Mouse (Mus musculus) inflammation-experienced regulatory T-cells, adult 16 weeks (primary cell): ENCODE data around the gene Cactin. TPM values are rescaled to one million over a fixed set of nuclear protein-coding genes. Genes with fewer than 3 reads are reported as not detected.

Experiments
- polyA plus RNA-seq: library from polyadenylated mRNA; unstranded; fragments of 100-300 nt; shearing (Covaris generic); gene quantifications from one replicate; pipeline ENCODE4 v1.2.1, GENCODE M21; 2017

The Cactin gene
- polyA plus RNA-seq = 39.4 TPM

DNA sequence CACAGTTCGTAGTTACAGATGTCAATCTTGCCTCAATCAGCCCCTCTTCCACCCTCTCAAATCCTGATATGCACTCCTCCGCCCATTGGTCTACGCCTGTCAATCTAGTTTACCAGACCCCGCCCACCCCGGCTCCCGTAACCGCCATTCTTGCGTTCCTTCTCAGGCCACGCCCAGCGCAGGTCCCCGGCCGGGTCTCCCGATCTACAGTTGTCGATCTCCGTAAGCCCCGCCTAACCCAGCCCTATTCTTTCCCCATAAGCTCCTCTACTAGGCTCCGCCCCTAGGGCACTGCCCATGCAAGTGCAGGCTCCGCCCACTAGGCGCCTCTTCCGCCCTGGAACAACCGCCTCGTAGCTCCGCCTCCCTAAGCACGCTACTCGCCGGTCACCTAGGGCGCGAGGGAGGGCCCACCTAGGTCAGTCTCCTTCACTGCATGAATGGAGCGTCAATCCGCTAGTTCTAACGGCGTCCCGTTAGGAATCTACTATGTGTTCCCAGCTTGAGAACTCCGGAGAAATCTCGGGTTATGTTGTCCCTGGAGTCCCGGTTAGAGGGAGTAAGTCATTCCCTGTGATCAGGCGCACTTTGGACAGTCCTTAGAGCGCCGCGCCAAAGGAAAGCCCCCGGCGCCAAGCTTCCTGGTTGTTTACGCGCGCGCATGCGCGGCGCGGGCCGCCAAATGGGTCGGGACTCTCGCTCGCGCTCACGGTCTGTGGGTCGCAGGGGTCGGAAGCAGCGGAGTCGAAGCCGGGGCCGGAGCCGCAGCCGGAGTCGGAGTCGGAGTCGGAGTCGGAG is at the start of gene Cactin:
TSS of gene Cactin (plus strand) at position 554 of the 798 bp plus-strand sequence.

DNA sequence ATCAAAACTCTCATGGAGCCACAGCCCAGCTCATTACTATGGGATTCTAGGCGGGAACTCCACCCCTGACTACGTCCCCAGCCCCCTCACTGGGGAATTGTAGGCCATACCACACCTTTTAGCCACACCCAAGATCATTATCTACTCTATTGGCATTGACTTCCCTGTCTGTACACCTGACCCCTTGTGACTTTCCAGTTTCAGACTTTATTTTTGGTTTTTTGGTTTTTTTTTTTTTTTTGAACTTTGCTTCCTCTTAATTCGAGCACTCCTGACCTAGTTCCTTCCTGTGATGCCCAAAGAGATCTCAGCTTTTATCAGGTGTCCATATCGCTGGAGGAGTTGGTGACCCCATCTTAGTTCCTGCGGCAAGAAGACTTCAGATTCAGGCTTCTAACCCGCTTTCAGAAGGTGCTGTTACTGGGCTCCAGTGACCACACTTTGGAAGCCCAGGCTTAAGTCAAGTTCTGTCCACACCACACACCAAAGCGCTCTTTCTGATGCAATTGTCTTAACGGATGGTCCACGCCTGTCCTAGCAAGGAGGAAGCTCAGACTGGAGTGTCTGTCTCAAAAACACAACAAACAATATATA is 29.3 kb upstream of the Cactin start, which contains the start of gene Tjp3:
TSS of gene Tjp3 (minus strand) at position 71 of the 594 bp plus-strand sequence.

DNA sequence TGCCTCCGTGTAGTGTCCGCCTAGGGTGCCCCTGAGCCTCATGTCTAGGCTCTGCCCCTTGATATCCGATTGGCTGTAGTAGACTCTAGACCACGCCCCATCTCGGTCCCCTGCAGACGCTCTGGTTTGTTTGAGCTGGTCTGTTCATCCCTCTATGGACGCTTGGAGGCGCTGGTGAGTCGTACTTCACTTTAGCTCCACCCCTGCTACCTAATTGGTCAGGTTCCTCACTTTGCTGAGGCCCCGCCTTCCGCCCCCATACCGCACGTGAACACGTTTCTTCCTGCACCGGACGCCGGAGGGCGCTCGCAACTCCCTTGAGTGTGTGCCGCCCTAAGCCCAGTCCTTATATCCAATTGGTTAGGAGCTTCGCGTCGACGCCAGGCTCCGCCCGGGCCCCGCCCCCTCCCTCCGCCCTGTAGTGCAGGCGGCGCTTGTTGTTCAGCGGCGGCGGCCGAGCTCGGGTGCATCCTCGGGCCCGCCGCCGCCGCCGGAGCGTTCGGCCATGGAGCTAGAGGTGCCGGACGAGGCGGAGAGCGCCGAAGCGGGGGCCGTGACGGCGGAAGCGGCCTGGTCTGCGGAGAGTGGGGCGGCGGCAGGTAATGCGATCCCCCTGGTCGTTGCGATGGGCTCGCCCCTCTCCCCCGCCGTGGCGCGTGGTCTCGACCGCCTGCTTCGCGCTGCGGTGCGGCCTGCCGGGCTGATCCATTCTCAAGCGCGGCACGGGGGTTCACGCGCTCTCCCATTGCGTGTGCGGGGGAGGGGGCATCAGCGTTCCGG is 28.2 kb upstream of the Cactin start, which contains the start of gene Pip5k1c:
TSS of gene Pip5k1c (plus strand) at position 410 of the 780 bp plus-strand sequence.

DNA sequence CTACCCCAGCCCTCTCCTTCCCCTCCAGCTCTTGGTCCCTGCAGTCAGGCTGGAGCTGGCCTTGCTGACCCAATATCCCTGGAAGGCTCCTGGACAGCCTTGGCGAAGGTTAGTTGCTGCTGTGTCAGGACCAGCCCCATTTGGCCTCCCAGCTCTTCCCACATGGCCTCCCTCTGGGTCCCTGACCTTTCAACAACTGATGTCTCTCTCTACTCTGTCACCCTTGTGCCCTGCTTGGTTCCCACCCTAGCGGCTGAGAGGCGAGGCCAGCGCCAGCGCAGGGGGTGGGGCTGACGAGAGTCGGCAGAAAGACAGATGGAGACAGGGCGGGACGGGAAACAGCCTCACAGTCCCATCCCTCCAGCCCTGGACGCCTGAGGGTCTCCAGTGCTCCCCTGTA is 7.5 kb downstream of the Cactin start, which contains the start of gene Tbxa2r:
TSS of gene Tbxa2r (plus strand) at position 346 of the 400 bp plus-strand sequence.

DNA sequence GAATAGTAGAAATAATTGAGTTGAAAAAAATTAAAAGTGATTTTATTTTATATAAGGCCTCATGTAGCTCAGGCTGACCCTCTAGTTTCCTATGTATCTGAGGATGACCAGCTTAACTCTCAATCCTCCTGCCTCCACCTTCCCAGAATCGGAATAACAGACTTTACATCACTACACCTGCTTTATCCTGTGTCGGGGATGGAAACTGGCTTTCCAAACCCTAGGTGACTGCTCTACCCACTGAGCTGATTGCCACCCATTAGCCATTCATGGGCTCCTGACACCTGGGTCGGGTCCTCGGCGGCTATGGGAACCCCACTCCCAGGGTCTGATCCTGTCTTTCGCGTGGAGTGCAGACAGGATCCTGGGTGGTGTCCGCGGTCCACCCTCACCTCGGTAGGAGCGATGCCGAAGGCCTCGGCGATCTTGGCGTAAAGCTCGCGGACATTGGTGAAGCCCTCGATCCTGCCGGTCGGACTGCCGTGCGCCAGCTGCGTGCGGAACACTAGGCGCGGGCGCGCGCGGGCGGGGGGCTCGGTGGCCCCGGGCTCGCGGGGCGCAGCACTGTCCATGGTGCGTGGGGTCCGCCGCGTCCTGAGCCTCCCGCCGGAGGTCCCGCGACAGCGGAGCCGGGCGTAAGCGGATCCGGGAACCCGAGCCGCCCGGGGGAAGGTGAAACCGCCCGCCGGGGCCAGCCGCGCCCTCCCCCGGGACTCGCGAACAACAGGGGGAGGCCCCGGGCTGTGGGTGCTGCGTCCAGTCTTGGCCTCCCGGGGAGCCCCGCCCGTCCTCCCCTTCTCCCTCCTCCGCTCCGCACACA is 22.0 kb downstream of the Cactin start, which contains the start of gene Gipc3:
TSS of gene Gipc3 (minus strand) at position 581 of the 820 bp plus-strand sequence.

DNA sequence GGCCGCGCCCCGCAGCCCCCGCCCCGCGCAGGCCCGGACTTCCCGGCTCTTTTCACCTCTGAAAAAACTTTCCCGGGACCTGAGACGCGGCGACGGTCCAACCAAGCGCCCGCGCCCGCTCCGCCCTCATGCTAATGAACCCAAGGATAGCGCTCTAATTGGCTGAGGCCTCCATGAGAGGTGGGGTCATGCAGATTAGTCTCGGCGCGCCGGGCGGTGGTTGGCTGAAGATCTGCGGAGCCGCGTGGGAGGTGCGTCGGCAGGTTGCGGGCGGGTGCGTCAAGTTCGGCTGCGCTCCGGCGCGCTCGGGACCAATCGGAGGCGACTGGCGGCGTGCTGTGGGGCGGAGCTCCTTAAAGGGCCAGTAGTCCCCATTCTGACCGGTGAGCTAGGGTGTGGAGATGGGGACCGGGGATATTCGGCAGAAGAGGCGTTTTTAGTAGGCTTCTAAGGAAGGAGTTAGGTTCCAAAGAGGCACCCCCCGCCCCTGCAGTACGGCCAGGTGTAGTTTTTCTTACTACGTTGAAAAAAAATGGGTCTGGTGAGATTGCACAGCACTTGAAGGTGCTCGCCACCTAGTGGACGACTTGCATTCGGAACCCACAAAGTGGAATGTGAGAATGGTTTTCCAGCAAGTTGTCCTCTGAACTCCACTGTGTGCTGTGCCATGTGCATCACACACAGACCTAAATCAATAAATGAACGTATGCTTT is 29.6 kb downstream of the Cactin start, which contains the start of gene Hmg20b:
TSS of gene Hmg20b (minus strand) at position 130 of the 713 bp plus-strand sequence.

DNA sequence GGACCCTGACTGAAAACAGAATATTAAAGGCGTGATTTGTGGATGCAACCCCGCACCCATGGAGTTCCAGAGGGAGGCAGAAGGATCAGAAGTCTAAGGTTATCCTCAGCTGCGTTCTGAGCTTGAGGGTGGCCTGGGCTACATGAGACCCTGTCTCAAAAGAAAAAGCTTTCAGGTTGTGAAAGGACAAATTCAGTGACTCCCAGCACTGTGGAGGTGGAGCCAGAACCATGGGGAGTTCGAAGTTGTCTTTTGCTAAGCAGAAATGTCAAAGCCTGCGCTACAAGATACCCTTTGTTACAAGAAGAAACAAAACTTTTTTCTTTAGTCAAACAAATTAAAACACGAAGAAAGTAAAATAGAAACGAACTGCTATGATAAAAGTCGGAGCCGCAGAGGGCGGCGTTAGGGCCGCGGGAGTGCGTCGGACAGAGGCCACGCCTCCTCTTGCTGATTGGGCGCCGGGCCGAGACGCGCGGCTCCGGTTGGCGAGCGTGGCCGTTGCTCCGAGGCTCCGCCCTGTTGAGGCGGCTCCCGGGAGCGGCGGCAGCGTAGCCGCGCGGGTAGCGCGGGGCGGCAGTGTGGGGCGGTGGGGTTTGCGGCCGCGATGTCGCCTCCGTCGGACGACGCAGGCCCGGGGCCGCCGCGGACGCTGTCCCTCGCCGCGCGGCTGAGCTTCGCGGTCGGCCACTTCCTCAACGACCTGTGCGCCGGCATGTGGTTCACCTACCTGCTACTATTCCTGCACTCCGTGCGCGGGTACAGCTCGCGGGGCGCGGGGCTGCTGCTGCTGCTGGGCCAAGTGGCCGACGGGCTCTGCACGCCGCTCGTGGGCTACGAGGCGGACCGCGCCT is 36.3 kb downstream of the Cactin start, which contains the start of gene Mfsd12:
TSS of gene Mfsd12 (plus strand) at position 501 of the 854 bp plus-strand sequence.

DNA sequence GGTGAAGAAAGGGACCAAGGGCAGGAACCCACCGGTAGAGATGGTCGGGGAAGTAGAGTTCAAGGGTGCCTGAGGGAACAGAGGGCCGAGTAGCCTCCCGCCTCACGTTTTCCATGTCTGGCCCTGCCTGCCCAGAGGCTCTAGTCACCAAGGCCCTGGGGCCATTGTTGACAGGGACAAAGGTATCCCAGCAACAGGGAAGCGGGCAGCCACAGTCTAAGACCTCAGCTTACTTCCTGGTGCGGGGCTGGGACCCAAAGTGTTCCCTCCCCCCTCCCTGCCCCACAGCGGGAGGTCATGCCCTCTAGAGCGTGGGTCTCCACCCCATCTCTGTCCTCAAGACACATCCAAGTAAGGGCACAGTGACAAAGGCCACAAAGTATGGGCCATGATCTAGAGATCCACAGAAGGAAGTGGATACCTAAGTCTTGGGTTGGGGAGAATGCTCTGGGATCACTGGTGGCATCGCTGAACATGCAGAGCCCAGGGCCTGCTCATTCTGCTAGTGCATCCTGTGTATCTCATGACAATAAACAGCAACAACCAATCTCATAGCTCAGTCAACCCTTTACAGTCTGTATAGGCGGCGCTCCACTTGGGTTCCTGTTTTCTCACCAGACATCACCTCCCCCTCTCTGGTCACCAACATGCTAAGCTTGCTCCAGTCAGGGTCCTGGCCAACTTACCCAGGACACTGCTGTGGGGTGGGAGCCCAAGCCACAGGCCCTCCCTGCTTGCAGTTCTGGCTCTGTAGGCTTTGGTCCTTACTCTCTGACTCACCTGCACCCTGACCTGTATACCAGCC is 45.0 kb downstream of the Cactin start, which contains the start of gene 4930404N11Rik:
TSS of gene 4930404N11Rik (minus strand) at position 145 of the 805 bp plus-strand sequence.

Other genes starting within 250 kb of the Cactin start
- not detected for gene Creb3l3, start 222.2 kb upstream of the Cactin start, polyA plus RNA-seq
- gene Map2k2, start 215.2 kb upstream of the Cactin start, polyA plus RNA-seq = 51.7 TPM
- 43.0 TPM for gene Zbtb7a, start 185.9 kb upstream of the Cactin start, polyA plus RNA-seq
- 51.7 TPM for gene Pias4, start 153.2 kb upstream of the Cactin start, polyA plus RNA-seq
- gene Eef2, start 144.5 kb upstream of the Cactin start, polyA plus RNA-seq = 783 TPM
- 6.7 TPM for gene Dapk3, start 138.1 kb upstream of the Cactin start, polyA plus RNA-seq
- not detected for gene 4930442H23Rik, start 137.3 kb upstream of the Cactin start, polyA plus RNA-seq
- 0.22 TPM for gene Nmrk2, start 119.1 kb upstream of the Cactin start, polyA plus RNA-seq
- 10.3 TPM for gene Atcay, start 90.3 kb upstream of the Cactin start, polyA plus RNA-seq
- 5.8 TPM for gene Zfr2, start 87.9 kb upstream of the Cactin start, polyA plus RNA-seq
- gene Matk, start 68.2 kb upstream of the Cactin start, polyA plus RNA-seq = 166 TPM
- 109 TPM for gene Mrpl54, start 54.2 kb upstream of the Cactin start, polyA plus RNA-seq
- gene Apba3, start 54.1 kb upstream of the Cactin start, polyA plus RNA-seq = 68.0 TPM
- gene Tjp3, start 29.5 kb upstream of the Cactin start, polyA plus RNA-seq = 28.8 TPM
- gene Pip5k1c, start 28.1 kb upstream of the Cactin start, polyA plus RNA-seq = 52.4 TPM
- gene Tbxa2r, start 7.6 kb downstream of the Cactin start, polyA plus RNA-seq = 67.8 TPM
- 0.16 TPM for gene Gipc3, start 22.2 kb downstream of the Cactin start, polyA plus RNA-seq
- gene Hmg20b, start 29.4 kb downstream of the Cactin start, polyA plus RNA-seq = 36.0 TPM
- gene Mfsd12, start 36.4 kb downstream of the Cactin start, polyA plus RNA-seq = 1.9 TPM
- gene 4930404N11Rik, start 44.7 kb downstream of the Cactin start, polyA plus RNA-seq = 1.8 TPM
- 27.4 TPM for gene Fzr1, start 57.4 kb downstream of the Cactin start, polyA plus RNA-seq
- gene Dohh, start 63.3 kb downstream of the Cactin start, polyA plus RNA-seq = 52.8 TPM
- 6.0 TPM for gene Gm48551, start 63.4 kb downstream of the Cactin start, polyA plus RNA-seq
- 1.4 TPM for gene Gm48552, start 67.9 kb downstream of the Cactin start, polyA plus RNA-seq
- 7.1 TPM for gene Smim24, start 71.9 kb downstream of the Cactin start, polyA plus RNA-seq
- 25.4 TPM for gene Nfic, start 134.5 kb downstream of the Cactin start, polyA plus RNA-seq
- gene Celf5, start 161.6 kb downstream of the Cactin start, polyA plus RNA-seq = 0.60 TPM
- gene Ncln, start 175.3 kb downstream of the Cactin start, polyA plus RNA-seq = 144 TPM
- 78.3 TPM for gene S1pr4, start 179.0 kb downstream of the Cactin start, polyA plus RNA-seq
- gene Gna15, start 203.1 kb downstream of the Cactin start, polyA plus RNA-seq = 32.8 TPM
- 6.9 TPM for gene Gna11, start 224.1 kb downstream of the Cactin start, polyA plus RNA-seq
- gene Aes, start 238.4 kb downstream of the Cactin start, polyA plus RNA-seq = 181 TPM